Mouse (Mus musculus) layer of hippocampus, adult 2 months (tissue): ENCODE measurements at regions not wholly inside any gene's neighbourhood (a gene's known extent, or its start where the extent isn't known, plus 50 kb on each side); places are given as distances from the start of the nearest gene placed in this dataset.

ENCODE experiments used
- DNase-seq, 2 experiments: peaks; one replicate each; pipeline ENCODE4 v3.0.0; 2022; ENCODE audit warnings: low spot score in 2 of 2
- H3K27ac ChIP-seq: fragments of 200-600 bp; 2 replicates; pipeline ENCODE4 v1.8.1; 2022
- H3K4me3 ChIP-seq: fragments of 200-600 bp; 2 replicates; pipeline ENCODE4 v1.8.1; 2022; ENCODE audit warnings: mild to moderate bottlenecking
- CTCF ChIP-seq: fragments of 200-600 bp; conservative IDR thresholded peaks from 2 replicates; pipeline ENCODE4 v1.8.1; 2022; ENCODE audit warnings: antibody characterized with exemption, mild to moderate bottlenecking, moderate library complexity

GRCm38 (mm10) chr12:107334366-107334765, 154.1 kb upstream of the 3110018I06Rik start:
- no peak overlapping the region for H3K27ac ChIP-seq
- TF ChIP-seq CTCF, result no peak
- no peak for DNase-seq
- no peak overlapping the region for H3K4me3 ChIP-seq

GRCm38 (mm10) chr12:107335106-107335505, 153.3 kb upstream of the 3110018I06Rik start:
- no peak overlapping the region for H3K4me3 ChIP-seq
- no peak overlapping the region for H3K27ac ChIP-seq
- DNase-seq, result peak; percentile 20 to 24

GRCm38 (mm10) chr12:107338758-107339157, 149.7 kb upstream of the 3110018I06Rik start:
- H3K27ac ChIP-seq, result no peak overlapping the region
- no peak for TF ChIP-seq CTCF
- no peak for DNase-seq
- H3K4me3 ChIP-seq, result no peak overlapping the region

More at GRCm38 (mm10) chr12:107335106-107335505, 153.3 kb upstream of the 3110018I06Rik start:
- TF ChIP-seq CTCF, result no peak

GRCm38 (mm10) chr12:107356211-107356610, 132.2 kb upstream of the 3110018I06Rik start:
- DNase-seq, result no peak
- Histone ChIP-seq H3K27ac (no peak overlapping the region), H3K4me3 (no peak overlapping the region)
- no peak for TF ChIP-seq CTCF

DNA sequence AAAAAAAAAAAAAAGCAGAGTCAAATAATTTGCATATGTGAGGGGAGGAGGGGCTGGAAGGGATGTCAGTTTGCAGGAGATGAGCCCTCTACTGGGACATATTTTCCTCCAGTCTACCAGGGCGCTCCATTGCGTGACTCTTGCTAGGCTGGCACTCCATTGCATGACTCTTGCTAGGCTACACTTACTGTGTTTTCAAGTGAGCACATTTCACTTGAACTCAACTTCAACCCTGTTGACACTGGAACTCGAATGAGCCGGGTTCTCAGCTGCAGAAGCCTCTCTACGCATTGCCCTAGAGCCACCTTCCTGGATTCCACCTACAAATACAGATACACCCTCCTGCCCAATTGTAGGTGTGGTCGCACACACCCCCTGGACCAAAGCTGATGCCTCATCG, 131.5 kb upstream of the 3110018I06Rik start:
- no peak for TF ChIP-seq CTCF
- Histone ChIP-seq H3K4me3 (no peak overlapping the region), H3K27ac (no peak overlapping the region)
- DNase-seq, result no peak

DNA sequence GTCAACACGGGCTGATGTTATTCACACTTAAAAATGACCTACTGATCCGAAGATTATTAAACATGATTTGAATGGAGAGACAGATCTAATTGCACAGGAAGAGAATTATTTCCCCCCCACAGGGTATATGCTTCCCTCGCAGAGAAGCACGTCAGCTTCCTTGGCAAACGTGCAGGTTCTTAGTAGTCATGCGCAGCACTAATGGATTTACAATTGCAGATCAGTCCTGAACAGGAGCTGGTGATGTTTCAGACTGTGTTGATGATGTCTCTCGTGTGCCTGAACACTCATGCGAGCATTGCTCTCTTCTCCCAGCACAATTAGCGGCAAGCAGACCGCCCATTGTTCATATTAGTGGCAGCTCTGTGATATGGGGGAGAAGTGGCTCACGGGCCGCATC, 127.9 kb upstream of the 3110018I06Rik start:
- peak in 1 of 2 experiments; percentile 5 for DNase-seq
- H3K27ac ChIP-seq, result no peak overlapping the region
- no peak for TF ChIP-seq CTCF
- no peak overlapping the region for H3K4me3 ChIP-seq

DNA sequence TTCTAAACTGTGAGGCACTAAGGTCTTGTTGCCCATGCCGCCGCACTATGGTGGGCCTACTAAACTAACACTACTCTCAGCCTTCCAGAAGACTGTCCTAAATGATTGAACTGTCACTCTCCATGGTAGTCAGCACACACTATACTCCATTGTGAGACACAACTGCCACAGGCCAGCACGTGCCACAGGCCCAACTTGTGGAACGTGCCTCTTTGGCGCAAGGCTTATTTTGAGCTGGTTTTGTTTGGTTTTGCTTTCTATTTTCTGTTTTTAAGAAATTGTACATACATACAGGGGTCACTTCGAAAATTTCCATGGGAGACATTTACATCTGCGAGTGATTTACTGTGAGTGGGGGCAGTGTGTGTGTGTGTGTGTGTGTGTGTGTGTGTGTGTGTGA, 126.8 kb upstream of the 3110018I06Rik start:
- H3K4me3 ChIP-seq, result no peak overlapping the region
- DNase-seq, result no peak
- no peak for TF ChIP-seq CTCF
- no peak overlapping the region for H3K27ac ChIP-seq

DNA sequence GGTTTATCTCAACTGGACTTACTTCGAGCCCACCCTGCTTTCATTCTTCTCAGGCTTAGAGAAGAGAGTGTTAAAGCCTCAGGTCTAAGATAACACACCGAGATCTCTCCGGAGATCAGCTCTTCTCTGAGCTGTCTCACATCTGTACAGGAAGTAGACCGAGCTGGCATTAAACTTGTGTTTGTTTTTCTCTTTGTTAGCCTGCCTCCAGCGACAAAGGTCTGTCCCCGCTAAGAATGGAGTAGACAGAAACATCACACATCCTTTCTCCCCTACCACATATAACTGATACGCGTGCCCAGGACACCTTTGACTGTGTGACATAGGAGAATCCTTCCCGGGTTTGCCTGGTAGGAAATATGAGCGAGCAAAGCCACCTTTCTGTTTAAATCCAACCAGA, 126.3 kb upstream of the 3110018I06Rik start:
- no peak for DNase-seq
- Histone ChIP-seq H3K27ac (no peak overlapping the region), H3K4me3 (no peak overlapping the region)
- TF ChIP-seq CTCF, result no peak

- Histone ChIP-seq H3K27ac (no peak overlapping the region), H3K4me3 (no peak overlapping the region)
- no peak for TF ChIP-seq CTCF
- DNase-seq, result peak in 1 of 2 experiments; percentile 27
Observed at GRCm38 (mm10) chr12:107372254-107372653, 116.2 kb upstream of the 3110018I06Rik start.

- H3K4me3 ChIP-seq, result no peak overlapping the region
- TF ChIP-seq CTCF, result no peak
- no peak overlapping the region for H3K27ac ChIP-seq
- peak in 1 of 2 experiments; percentile 46 for DNase-seq
Observed at GRCm38 (mm10) chr12:107392050-107392795, 96.2 kb upstream of the 3110018I06Rik start.

DNA sequence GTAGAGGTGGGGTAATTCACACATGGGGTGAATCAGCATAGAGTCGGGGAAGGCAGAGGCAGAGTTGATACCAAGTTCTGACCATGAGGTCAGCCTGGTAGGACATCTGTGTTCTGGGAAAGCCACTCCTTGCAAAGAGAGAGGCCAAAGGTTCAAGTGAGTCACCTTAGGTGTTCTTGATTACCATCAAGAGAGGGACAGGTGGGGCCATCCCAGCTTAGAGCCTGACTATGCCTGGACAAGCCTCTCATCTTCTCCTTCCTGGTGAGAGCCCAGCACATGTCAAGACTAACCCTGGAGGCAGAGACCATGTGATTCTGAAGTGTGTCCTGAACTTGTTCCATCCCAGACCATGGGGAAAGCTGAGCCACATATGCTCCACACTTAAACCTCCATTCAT, 94.0 kb upstream of the 3110018I06Rik start:
- no peak for TF ChIP-seq CTCF
- no peak overlapping the region for H3K4me3 ChIP-seq
- DNase-seq, result no peak
- H3K27ac ChIP-seq, result no peak overlapping the region

DNA sequence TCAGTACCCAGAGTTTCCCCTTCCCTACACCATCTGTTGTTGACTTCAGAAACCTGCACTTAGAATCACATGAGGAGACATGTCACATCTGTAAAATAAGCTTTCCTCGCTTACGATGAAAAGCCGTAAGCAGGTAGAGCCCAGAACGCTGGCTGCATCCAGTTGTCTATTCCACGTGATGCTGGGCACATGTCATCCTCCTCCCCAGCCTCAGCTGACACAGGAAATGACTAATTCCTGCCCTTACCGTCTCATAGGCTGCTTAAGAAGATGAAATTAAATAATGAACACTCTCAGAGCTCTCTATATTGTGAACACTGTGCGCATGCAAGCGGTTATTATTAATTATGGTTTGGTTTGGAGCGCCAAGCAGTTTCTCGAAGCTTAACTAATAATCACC, 83.6 kb upstream of the 3110018I06Rik start:
- no peak for TF ChIP-seq CTCF
- DNase-seq, result no peak
- Histone ChIP-seq H3K4me3 (no peak overlapping the region), H3K27ac (no peak overlapping the region)

DNA sequence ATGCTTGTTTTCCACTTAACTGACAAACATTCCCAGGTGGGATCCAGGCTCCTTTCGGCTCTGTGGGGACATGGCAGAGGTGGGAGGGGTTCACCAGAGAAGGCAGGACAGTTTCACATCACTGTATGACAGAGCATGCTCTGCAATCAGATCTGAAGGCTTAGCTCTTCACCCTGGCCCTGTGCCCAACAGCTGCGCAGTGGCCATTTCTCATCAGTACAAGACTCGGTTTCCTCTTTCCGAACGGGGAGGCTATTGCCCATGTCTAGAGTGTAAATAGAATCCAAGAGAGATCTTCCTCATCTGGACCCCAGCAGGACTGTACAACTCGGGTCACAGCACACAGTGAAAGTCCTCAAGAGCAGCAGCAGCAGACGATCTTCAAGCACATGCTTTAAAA, 64.5 kb upstream of the 3110018I06Rik start:
- Histone ChIP-seq H3K27ac (no peak overlapping the region), H3K4me3 (no peak overlapping the region)
- no peak for TF ChIP-seq CTCF
- no peak for DNase-seq

- TF ChIP-seq CTCF, result no peak
- no peak overlapping the region for H3K27ac ChIP-seq
- no peak for DNase-seq
- no peak overlapping the region for H3K4me3 ChIP-seq
Observed at GRCm38 (mm10) chr12:107438506-107438905, 49.9 kb upstream of the 3110018I06Rik start.
